Mouse (Mus musculus): ENCODE measurements around the gene Dpf3.

Gene Dpf3

DNA sequence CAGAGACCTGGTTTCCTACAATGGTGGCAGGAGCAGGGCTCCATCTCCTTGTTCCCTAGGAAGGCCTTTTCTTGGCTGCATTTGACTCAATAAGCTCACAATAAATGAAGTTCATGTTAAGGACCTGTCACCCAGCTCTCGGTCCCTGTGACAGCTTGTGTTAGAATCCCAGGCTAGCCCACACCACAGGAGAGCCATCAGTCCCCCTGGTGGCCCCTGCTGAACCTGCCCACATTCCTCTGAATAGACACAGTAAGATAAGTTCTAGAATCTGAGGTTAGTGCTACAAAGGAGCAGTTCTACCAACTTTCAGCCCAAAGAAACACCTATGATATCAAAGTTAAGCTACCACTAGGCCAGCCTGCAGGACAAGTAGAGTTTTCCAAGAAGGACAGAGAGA lies 149.2 kb downstream of the Dpf3 start:
- DNase-seq (ENCODE audit: low spot score), result no peak

- DNase-seq (ENCODE audit: low spot score), result no peak
These were observed 149.8 kb downstream of the Dpf3 start for GRCm38 (mm10) chr12:83337776-83338149.

DNA sequence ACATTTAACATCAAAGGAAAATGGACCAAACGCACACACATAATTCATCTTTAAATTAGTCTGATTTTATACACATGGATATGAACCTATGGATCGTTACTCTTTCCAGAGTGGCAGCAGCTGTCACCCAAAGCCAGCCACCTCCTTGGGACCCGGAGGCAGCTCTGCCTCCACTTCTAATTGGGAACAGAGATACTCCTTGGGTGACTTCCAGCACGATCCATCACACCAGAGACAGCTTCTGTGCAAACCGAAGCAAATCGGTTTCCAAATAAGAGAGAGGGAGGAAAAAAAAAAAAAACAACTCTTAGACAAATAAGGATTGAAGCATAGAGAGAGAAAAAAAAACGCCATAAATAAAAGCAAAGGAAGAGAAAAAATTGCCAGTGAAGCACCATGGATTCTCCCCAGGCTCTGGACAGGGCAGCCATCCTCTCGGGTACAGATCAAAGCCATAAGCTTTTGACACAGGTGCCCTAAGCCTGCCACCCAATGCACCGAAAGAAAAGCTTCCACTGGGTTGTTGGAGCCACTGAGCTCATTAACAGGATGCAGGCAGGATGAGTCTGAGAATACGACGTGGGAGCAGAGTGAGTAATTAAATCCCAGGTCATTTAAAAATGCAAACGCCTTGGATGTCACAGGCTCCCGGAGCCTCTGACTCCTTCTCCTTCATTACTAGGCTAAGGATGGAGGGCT lies 150.3 kb downstream of the Dpf3 start:
- no peak for DNase-seq (ENCODE audit: low spot score)

DNA sequence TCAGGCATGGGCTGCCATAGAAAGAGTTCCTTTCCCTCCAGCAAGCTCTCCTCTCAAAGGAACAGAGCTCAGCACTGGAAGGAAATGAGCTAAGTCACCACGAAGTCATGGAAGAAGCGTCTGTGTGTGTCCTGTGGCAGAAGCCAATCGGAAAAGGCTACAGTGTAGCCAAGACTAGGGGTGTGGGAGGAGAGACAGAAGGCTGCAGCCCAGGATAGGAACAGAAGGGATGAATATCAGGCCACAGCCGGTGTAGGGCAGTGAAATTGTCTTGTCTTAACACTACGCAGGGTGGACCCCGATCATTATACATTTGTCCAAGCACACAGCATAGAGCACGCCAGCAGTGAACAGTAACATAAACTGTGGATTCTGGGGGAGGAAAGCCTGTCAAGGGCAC lies 157.5 kb downstream of the Dpf3 start:
- no peak for DNase-seq (ENCODE audit: low spot score)

DNA sequence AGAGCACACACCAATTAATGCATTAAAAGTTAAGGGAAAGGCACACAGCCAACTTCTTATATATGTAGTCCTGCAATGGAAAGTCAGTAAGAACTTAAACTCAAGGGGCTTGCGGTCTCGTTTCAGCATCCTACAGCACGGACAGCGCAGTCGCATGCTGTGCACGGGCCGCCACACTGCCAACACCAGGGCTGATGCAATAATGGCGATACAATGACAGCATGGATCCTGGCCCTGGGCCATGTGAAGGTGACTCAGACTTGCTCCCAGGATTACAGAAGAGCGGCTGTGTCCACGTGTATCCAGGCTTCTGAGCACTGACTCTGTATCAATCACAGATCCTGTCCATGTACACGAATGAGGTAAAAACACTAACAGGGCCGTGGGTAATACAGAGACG lies 158.6 kb downstream of the Dpf3 start:
- no peak for DNase-seq (ENCODE audit: low spot score)

GRCm38 (mm10) chr12:83328491-83328890 lies 159.0 kb downstream of the Dpf3 start:
- no peak for DNase-seq (ENCODE audit: low spot score)

GRCm38 (mm10) chr12:83327451-83327850 lies 160.1 kb downstream of the Dpf3 start:
- DNase-seq (ENCODE audit: low spot score), result no peak

DNA sequence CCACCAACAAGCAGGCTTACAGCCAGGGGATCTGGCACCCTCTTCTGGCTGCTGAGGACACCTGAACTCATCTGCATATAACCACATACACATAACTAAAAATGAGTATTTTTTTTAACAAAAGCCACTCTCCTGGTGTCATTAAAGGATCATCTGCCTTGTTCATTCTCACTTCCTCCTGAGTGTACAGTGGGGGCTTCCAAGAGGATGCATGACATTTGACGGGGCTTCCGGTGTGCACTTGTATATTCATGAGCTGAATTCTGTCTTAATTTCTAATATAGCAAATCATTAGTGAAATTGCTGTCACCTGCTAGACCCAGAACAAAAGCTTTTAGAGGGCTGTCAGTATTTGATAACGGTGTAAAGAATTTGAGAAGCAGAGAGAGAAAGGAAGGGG lies 166.8 kb downstream of the Dpf3 start:
- DNase-seq (ENCODE audit: low spot score), result no peak

- DNase-seq (ENCODE audit: low spot score), result no peak
These were observed 169.7 kb downstream of the Dpf3 start for GRCm38 (mm10) chr12:83317646-83318443.

DNA sequence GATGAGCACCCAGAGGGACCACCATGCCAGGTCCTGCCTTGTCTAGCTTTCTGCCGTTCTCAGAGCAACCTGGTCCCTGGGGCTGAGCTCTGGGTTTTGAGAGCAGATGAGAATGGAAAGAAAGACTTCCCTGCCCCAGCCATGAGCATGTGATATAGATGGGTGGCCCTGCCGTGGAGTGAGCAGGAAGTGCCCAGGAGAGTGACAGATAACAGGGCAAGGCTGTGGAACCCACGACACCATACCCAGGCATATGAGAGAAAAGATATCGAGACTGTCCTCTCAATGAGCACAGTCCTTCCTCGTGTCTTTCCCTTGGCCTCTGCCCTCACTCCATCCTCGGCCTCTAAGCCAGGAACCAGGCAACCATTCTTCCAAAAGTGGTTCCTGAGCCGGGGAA lies 172.8 kb downstream of the Dpf3 start:
- no peak for DNase-seq (ENCODE audit: low spot score)

DNA sequence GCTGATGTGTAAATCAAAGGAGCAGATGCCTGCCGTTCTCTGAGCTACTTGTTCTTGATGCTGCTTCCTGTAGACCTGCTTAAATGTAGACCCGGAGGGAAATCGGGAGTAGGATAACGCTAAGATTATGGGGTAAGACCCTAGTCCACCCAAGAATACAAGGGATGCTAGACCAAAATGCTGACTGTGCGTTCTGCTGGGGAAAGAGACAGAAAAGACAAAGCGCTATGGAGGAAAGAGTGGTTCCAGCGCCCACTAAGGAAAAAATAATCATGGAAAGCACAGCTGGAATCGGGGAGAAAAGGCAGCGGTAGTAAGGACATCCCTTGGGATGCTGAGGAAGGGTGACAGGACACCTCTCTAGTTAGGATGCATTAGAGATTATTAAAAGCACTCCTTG lies 174.7 kb downstream of the Dpf3 start:
- no peak for DNase-seq (ENCODE audit: low spot score)

DNA sequence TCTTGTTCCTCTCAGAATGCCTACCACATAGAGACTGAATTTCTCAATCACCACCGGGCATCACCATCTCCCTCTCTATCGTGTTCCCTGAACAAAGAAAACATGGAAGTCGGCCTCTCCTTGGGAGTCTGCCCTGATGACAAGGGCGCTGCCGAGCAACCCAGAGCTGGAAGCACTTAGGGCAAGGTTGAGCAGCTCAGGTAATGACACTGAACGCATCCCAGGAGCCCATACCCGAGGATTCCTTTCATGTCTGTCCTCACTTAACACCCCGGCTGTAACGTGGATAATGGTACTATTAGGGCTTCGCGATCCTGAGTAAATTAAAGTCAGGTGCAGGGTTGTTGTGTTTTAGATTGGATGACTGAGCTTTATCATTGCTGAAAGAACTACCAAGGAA lies 176.9 kb downstream of the Dpf3 start:
- no peak for DNase-seq (ENCODE audit: low spot score)

DNA sequence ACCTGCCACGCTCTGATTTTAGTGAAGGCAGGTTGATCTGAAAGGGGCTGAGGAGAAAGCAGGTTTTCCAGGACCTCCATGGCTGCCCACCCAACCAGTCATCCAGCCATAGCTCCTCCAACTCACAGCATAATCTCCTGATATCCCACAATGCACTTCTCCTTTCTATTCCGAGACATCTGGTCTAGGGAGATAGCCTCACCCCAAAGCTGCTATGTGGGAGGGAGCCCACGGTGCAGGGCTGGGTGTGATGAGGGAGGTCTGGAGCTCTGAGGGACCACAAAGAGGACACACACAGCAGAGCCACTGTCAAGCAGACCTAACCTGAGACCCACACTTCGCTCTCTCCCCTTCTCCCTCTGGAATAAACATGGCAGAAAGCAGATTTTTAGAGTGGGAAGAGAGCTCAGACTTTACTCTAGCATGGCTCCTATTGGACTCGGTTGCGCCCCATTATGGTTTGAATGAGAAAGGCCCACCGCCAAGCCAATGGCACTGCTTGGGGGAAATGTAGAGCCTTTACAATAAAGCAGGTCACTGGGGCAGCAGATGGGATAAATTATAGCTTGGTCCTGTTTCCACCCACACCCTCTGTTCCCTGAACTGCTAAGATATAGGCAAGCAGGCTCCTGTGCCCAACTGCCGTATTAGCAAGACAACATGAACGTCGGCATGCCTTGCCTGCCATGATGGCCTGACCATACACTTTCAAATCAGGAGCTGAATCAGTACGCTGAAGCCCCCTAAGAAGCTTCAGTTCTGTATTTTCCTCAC lies 178.3 kb downstream of the Dpf3 start:
- DNase-seq (ENCODE audit: low spot score), result no peak

- DNase-seq (ENCODE audit: low spot score), result no peak
These were observed 178.9 kb downstream of the Dpf3 start for GRCm38 (mm10) chr12:83308627-83309026.

- no peak for DNase-seq (ENCODE audit: low spot score)
These were observed 184.3 kb downstream of the Dpf3 start for GRCm38 (mm10) chr12:83303221-83303620.

- no peak for DNase-seq (ENCODE audit: low spot score)
These were observed 185.0 kb downstream of the Dpf3 start for GRCm38 (mm10) chr12:83302320-83303153.

DNA sequence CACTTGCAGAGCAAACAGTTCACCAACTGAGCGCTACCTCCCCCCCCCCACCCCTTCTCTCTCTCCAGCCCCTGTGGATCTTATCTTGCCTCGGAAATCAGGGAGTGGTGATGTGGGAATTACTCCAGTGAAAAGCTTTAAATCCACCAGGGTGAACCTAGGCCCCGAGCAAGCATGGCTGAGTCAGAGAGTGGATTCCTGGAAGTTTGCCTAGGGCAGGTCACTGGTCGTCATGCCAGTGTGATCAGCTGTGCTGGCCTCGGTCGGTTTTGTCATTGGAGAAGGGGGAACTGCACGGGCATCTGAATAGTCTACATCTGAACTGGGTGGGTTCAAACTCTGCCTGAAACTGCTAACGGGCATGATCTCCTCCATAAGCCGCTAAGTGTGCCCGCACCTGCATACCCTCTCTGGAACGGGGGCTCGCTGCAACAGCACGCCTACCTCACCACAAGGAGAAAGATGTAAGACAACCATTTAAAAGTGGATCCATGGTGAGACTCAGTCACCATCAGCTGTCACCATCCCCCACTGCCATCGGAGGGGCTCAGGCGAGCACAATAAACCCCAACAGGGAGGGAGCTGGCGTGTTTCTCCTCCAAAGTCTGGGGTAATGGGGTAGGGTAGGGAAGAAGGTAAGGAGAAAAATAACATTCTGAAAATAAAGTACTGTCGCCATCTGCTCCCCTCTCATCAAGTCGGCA lies 185.7 kb downstream of the Dpf3 start:
- DNase-seq (ENCODE audit: low spot score), result no peak

DNA sequence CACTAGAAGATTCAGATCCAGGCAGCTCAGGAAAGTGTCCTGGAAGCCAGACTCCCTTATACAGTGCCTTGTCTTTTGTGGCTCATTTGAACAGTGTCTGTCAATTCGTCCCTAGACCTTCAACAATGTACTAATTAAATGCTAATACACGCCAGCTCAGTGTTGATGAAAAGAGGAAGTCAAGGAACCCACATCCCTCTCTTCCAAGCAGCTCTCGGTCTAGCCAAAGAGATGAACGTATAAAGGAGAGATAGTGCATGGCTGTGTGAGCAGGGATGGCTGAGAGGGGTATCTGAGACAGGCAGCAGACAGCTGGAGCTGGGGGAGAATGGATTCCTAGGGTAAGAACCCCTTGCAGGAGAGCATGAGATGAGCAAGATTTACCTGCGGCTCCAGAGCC lies 189.2 kb downstream of the Dpf3 start:
- no peak for DNase-seq (ENCODE audit: low spot score)

DNA sequence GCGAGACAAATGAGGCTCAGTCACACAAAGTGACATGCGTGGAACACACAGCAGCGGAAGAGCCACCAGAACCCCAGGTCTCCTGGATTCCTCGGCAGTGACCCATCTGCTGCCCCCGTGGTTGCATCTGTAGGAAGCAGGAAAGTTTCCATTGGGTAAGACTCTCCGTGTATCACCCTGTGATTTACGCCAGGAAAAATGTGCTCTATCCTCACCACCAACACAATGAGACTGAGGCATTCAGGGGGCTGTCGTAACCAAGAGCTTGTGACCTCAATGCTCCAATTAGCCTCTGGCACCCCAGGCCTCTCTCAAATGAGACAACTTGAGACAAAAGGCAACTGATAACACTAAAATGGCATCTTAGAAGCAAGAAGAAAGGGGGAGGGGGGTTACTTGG lies 192.5 kb downstream of the Dpf3 start:
- DNase-seq (ENCODE audit: low spot score), result no peak

GRCm38 (mm10) chr12:83291915-83292314 lies 195.6 kb downstream of the Dpf3 start:
- no peak for DNase-seq (ENCODE audit: low spot score)
